Mouse (Mus musculus) embryonic facial prominence, embryonic 14.5 days (tissue): ENCODE measurements at regions not wholly inside any gene's neighbourhood (a gene's known extent, or its start where the extent isn't known, plus 50 kb on each side); places are given as distances from the start of the nearest gene placed in this dataset.

Experiments used
- ATAC-seq: fragments of 200-750 bp; cut with Nextera tagmentation; 2 replicates; pipeline ENCODE4 v1.8.0; 2017; ENCODE audit warnings: low read depth, moderate number of reproducible peaks, moderate TSS enrichment
- DNase-seq: peaks from one replicate; pipeline ENCODE4 v3.0.0-alpha.2; 2015; ENCODE audit warnings: low spot score
- H3K27ac ChIP-seq: fragments of 300-500 bp; sonication (generic); replicated peaks from 2 replicates; pipeline ENCODE4 v1.5.1; 2014; ENCODE audit warnings: low read depth, mild to moderate bottlenecking, low read length, moderate library complexity
- H3K27me3 ChIP-seq: fragments of 300-500 bp; sonication (generic); replicated peaks from 2 replicates; pipeline ENCODE4 v1.6.1; 2014; ENCODE audit warnings: low read length; ENCODE audit not compliant: control insufficient read depth, insufficient read depth
- H3K36me3 ChIP-seq: fragments of 300-500 bp; sonication (generic); 2 replicates; pipeline ENCODE4 v1.6.1; 2014; ENCODE audit warnings: low read length, mixed read lengths; ENCODE audit not compliant: control insufficient read depth, insufficient read depth
- H3K4me1 ChIP-seq: fragments of 300-500 bp; sonication (generic); 2 replicates; pipeline ENCODE4 v1.6.1; 2014; ENCODE audit warnings: antibody characterized with exemption, low read length; ENCODE audit not compliant: control insufficient read depth, insufficient read depth
- H3K4me2 ChIP-seq: fragments of 300-500 bp; sonication (generic); 2 replicates; pipeline ENCODE4 v1.6.1; 2014; ENCODE audit warnings: low read depth, mild to moderate bottlenecking, low read length, moderate library complexity, mixed read lengths
- H3K4me3 ChIP-seq: fragments of 300-500 bp; sonication (generic); 2 replicates; pipeline ENCODE4 v1.5.1; 2014; ENCODE audit warnings: low read depth, mild to moderate bottlenecking, low read length
- H3K9ac ChIP-seq: fragments of 300-500 bp; sonication (generic); 2 replicates; pipeline ENCODE4 v1.6.1; 2014; ENCODE audit warnings: low read depth, mild to moderate bottlenecking, low read length, moderate library complexity, mixed read lengths
- H3K9me3 ChIP-seq: fragments of 300-500 bp; sonication (generic); 2 replicates; pipeline ENCODE4 v1.6.1; 2016; ENCODE audit warnings: low read length; ENCODE audit not compliant: control insufficient read depth
- WGBS: fragments of 180-500 bp; shearing (Covaris S2); extraction: QIAGEN DNeasy Blood & Tissue Kit; methylation state at CpG from one replicate; pipeline ENCODE4 v1.1.7; 2014; 5-methylcytosine and 5-hydroxymethylcytosine counted together

- H3K9ac ChIP-seq: no peak overlapping the region
- H3K4me2 ChIP-seq: no peak overlapping the region
- no peaks in the 10 kb centered on the region for H3K4me1 ChIP-seq
- H3K36me3 ChIP-seq: no peaks in the 10 kb centered on the region
- no peak overlapping the region for H3K27ac ChIP-seq
- no peak overlapping the region for H3K4me3 ChIP-seq
- DNase-seq (no peak), ATAC-seq (no peak)
- 71% methylated on average over 10 of the region's 10 CpGs for WGBS
- no peaks in the 10 kb centered on the region for H3K9me3 ChIP-seq
- no peaks in the 10 kb centered on the region; the same call in 1 of the 2 replicates for H3K27me3 ChIP-seq
Observed at GRCm38 (mm10) chr7:70423524-70424230, 57.1 kb upstream of the Nr2f2 start.

DNA sequence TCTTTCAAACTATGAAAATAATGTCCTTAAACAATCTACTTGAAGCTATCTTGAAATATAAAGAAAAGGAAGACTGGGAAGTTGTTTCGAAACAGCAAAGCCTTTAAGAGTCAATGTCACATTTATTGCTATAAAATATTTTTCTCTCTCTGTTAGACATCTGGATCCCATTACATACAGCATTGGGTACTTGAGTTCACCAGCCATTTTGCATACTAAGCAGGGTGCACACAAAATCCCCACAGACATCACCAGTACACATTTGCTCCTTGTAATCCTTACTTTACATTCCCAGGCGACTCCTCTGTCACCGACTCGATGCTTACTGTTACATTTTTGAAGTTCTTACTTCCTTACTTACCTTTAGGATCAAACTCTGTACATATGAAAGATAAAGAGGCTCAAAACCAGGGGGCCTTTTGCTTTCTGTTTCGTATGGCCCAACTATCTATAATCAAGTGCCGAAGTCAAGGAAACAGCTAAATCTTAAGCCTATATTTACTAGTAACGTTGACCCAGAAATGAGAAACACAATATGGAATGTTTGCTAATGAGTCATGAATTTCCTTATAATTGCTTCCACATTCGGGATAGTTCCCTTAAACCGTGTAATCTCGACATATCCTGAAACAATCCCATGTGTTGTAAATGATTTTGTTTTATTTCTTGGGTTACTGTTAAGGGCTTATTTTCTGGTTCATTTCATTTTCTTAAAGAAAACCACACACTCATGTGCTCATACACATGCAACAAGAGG, 49.8 kb upstream of the Nr2f2 start:
- peak; percentile 58 for DNase-seq
- Histone ChIP-seq H3K36me3 (no peaks in the 10 kb centered on the region), H3K27ac (peak overlapping the region; percentile 19; the same call in 1 of the 2 replicates), H3K4me1 (peaks cover 16% of the 10 kb centered on the region; the same call in 1 of the 2 replicates), H3K9ac (no peak overlapping the region), H3K4me2 (peak overlapping the region; percentile 30), H3K4me3 (no peak overlapping the region; the same call in 1 of the 2 replicates), H3K27me3 (no peaks in the 10 kb centered on the region), H3K9me3 (no peaks in the 10 kb centered on the region)
- WGBS: 32% methylated on average over 10 of the region's 10 CpGs
- ATAC-seq: peak; percentile 41; the same call in 1 of the 2 replicates
